Mouse (Mus musculus) embryonic fibroblast, embryonic 13.5 days (primary cell): Measurements from ENCODE around the gene Grk2. TPM values are rescaled to one million over a fixed set of nuclear protein-coding genes. Genes with fewer than 3 reads are reported as not detected.

Experiments
- H3K27ac ChIP-seq: 2 replicates; pipeline ENCODE4 v1.5.1; 2012; ENCODE audit warnings: low read length, control low read depth, inconsistent platforms; ENCODE audit not compliant: insufficient read depth
- H3K4me1 ChIP-seq: 2 replicates; pipeline ENCODE4 v1.6.1; 2011; ENCODE audit warnings: low read length; ENCODE audit not compliant: control insufficient read depth, insufficient read depth
- H3K4me3 ChIP-seq: 2 replicates; pipeline ENCODE4 v1.5.1; 2011; ENCODE audit warnings: mild to moderate bottlenecking, control low read depth, low read length; ENCODE audit not compliant: insufficient read depth
- CTCF ChIP-seq: IDR thresholded peaks from 2 replicates; pipeline ENCODE4 v1.5.1; 2011; ENCODE audit warnings: mild to moderate bottlenecking, control low read depth, low read length, moderate library complexity, borderline replicate concordance; ENCODE audit not compliant: insufficient read depth
- POLR2A ChIP-seq: IDR thresholded peaks from 2 replicates; pipeline ENCODE4 v1.6.1; 2011; ENCODE audit warnings: low read depth, mild to moderate bottlenecking, control low read depth, low read length, moderate library complexity
- polyA plus RNA-seq: library from polyadenylated mRNA; stranded (reverse); fragments of >200 nt; gene quantifications from 2 replicates; pipeline ENCODE4 v1.2.4, GENCODE M21; 2011; ENCODE audit warnings: low read depth; ENCODE audit not compliant: missing spikeins, insufficient read length

The Grk2 gene
- polyA plus RNA-seq, 1 experiment = 41.6 TPM

DNA sequence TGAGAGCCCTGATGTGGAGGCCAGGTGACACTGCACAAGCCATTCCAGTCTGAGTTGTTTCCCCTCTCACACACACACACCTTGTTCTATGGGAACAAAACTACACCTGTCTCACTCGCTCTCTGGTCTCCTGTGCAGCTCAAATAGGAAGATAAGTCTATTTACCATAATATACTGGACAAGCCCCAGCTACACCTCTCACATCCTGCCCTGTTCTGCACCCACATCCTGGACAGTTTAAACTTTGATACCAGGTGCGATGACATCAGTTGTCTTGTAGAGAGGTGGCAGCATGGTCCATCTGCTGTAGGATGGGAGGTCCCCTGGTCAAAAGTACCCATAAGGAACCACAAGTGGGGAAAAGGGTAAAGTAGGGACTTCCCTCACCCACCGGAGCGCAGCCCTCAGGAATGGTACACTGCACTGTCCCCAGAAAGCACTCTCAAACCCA, 1.1 kb downstream of the Grk2 start:
- no peak for TF ChIP-seq POLR2A
- no peak for TF ChIP-seq CTCF
- Histone ChIP-seq H3K4me1 (peaks cover 17% of the 10 kb centered on the region), H3K4me3 (peak overlapping the region; percentile 66), H3K27ac (no peak overlapping the region)

DNA sequence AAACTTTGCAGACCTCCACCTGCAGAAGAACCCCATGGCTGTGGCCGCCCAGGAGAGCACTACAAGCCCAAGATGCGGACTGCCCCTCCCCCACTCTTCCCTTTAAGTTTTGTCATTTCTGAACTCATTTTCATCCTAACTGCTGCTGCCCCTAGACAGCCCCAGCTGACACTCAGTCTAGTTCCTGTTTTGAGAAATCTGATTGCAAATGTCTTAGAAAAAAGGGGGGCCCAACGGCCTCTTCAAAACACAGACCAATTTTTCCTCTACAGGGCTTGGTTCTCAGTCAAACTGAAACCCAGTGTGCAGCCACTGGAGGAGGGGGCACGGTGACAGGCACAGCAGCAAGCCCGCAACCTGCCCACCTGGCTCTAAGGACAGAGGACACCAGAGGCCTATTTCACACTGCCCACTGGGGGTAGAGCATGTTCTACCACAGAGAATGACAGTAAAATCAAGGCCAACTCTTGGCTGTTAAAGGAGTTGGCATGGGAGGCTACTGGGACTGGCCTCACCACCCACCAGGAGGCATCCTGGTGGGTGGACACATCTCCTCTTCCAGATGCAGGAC, 1.7 kb downstream of the Grk2 start:
- H3K4me1 ChIP-seq = peaks cover 17% of the 10 kb centered on the region
- H3K4me3 ChIP-seq = peak overlapping the region; percentile 66
- H3K27ac ChIP-seq = no peak overlapping the region
- TF ChIP-seq POLR2A (no peak), CTCF (no peak)

DNA sequence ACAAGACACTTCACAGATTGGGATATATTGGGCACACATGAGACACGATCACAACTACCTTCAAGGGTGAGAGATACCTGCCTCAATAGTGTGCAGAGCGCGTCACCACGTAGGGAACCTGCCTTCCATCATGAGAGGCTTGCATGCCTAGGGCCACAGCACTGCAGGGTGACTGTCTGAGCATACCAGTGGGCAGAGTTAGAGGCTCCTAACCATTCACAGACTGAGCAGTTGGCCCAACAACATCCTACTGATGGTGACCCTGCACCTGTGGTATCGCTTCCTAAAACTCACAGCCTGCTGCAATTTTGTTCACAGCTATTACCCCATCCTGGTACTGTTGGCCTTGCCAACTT, 2.4 kb downstream of the Grk2 start:
- Histone ChIP-seq H3K4me3 (no peak overlapping the region), H3K27ac (no peak overlapping the region), H3K4me1 (peaks cover 17% of the 10 kb centered on the region)
- TF ChIP-seq CTCF = no peak
- TF ChIP-seq POLR2A = no peak

DNA sequence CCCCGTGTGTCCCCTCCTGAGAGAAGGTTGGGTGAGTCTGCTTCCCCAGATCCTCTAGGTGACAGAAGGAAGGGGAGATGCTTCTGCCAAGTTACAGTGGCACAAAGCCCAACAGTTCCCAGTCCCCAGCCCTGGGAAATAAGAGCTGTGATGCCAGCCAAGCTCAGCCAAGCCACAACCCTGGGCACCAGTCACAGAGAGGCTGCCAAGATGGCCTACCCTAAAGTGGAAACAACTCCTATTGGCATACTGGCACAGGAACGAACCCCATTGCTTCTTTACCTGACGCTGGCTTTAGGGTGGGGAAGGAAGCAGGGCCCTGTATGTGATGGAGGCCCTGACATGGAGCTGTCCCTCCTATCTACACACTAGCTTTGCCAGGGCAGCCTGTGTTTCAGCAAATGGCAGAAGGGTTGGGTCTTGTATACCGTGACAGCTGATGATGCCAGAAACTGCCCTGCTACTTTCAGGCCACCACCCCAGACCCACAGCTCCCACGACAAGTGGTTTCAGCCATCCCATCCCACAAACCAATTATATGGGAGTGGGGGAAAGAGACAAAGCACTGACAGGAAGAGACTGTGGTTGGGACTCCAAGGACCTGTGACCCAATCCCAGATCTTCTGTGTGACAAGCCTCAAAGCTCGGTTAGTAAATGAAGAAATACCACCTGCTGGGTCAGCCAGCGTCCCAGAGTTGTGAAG, 2.9 kb downstream of the Grk2 start:
- H3K4me3 ChIP-seq = no peak overlapping the region
- no peak overlapping the region for H3K27ac ChIP-seq
- TF ChIP-seq CTCF = no peak
- TF ChIP-seq POLR2A = no peak
- peaks cover 17% of the 10 kb centered on the region for H3K4me1 ChIP-seq

DNA sequence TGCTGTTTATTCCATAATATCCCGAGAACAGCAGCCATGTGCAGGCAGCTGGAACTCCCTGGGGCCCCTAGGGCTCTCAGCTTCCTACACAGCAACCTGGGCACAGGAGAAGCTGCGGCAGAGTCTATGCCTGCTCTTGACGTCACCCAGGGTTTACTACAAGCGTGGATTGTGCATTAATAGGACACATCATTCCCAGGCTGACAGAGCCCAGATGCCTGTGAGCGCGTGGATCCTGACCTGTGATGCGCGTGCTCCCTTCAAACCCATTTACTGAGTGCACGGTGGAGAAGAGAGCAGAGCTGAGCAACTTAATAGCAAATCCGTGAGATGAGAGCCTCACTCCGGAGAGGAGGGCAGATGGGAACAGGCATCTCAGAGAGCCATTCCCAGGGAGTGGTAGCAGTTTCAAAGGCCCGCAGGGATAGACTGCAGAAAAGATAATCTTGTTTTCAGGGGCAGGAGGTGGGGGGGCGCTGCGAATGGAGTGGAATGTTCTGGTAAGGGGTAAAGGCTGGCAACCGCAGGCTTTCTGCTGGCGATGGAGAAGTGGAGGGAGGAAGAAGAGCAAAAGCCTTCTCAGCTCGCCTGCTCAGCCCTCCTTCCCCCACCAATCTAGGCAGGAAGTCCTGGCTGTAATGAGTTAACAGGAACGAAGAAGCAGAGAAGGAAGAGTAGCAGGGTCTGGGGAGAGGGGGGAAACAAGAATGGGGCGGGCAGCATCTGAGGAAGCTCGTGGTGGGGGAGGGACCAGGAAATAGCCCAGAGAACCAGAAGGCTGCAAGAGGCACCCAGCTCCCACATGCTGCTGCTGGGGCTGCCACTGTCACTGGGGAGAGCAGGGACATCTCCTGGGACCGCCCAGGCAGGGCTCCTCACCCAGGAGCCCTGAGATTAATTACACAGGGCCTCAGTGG, 4.0 kb downstream of the Grk2 start:
- no peak overlapping the region for H3K27ac ChIP-seq
- H3K4me1 ChIP-seq = peaks cover 17% of the 10 kb centered on the region
- no peak overlapping the region for H3K4me3 ChIP-seq
- no peak for TF ChIP-seq POLR2A
- TF ChIP-seq CTCF = no peak

DNA sequence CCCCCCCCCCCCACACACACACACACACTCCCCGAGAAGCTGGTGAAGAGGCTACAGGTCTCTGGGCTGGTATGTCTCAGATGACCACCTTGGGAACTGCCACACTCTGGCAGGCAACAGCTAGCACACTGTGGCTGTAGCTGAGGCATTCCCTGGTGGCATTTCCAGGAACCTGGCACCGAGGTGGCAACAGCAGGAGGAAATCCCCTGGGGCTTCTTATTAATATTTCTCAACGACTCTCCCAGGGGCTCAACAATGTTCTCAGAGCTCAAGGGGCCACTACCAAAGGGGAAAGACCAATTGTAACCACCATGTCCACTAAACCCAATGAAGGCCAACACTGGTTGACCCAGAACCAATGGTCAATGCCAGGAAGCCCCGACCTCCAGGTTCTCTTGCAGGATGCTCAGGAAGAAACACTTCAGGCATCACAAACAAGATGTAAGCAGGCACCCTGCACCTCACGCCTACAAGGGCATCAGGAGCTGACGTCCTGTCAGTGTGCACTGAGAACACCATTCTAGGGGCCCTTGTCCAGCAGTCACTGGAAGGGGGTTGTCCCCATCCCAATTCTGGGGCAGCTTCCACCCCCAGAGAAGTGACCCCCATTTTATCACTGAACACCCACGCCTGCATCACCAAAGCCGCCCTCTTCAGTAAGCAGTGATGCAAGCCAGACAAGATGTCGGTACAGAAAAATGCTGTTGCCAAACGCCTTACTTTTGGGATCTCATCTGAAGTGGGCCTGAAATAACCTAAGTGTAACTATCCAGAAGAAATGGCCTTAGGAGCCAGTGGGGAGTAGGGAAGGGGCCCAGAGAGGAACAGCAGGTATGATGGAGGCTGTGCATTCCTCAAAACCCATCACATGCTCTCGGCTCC, 4.9 kb downstream of the Grk2 start:
- H3K4me1 ChIP-seq = peaks cover 17% of the 10 kb centered on the region
- no peak overlapping the region for H3K27ac ChIP-seq
- TF ChIP-seq CTCF (no peak), POLR2A (no peak)
- H3K4me3 ChIP-seq = no peak overlapping the region

DNA sequence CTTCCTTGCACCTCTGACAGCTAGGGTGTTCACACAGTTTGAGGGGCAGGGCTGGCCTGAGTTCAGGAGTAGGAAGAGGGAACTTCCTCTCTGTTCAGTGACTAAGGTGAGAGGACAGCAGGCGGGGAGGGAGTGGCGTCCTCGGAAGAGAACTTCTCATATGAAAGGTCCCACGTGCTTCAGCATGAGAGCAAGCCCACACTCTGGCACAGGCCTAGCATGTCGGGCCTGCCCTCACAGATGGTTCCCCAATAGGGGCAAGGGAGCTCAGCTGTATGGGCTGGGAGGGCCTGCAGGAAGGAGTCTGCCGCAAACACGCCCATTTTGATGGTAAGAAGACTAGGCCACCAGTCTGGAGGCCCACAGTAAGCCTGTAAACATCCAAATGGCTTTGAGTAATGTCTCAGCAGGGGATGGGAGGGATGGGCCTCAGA, 5.7 kb downstream of the Grk2 start:
- H3K4me1 ChIP-seq = peaks cover 17% of the 10 kb centered on the region
- H3K27ac ChIP-seq = no peak overlapping the region
- TF ChIP-seq POLR2A (no peak), CTCF (no peak)
- no peak overlapping the region for H3K4me3 ChIP-seq

DNA sequence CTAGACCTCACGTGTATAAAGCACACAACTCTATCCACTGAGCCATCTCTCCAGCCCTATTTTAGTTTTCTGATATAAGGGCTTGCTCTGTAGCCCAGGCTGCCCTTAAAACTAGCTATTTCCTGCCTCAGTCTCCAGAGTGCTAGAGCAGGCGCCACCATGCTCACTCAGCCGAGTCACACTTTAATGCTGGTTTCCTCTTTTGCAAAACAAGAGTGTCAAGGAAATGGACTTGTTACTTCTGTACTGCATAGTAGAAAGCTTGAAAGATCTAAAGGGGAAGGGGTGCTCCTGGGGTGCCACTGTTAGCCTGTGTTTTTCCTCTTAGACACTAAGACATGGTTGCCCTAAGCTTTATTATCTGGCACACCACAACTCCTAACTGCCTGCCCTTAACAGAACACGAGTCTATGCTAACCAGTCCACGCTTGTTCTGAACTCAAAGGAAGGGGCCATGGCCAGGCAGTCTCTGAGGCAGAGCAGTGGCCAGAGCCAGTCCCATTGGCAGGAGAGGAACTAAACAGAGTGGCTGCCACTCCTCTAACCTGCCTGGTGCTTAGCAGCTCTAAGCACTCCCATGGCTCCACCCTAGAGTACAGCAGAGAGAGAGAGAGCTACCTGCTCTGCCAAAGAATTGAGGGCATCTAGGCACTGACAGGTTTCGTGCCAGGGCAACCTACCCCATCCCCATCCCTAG, 6.3 kb downstream of the Grk2 start:
- Histone ChIP-seq H3K4me3 (no peak overlapping the region), H3K4me1 (peaks cover 15% of the 10 kb centered on the region), H3K27ac (no peak overlapping the region)
- TF ChIP-seq CTCF (no peak), POLR2A (no peak)
